Mouse (Mus musculus) lung, postnatal 0 days (tissue): ENCODE results near the gene Mast4. TPM values are rescaled to one million over a fixed set of nuclear protein-coding genes. Genes with fewer than 3 reads are reported as not detected.

Source experiments
- ATAC-seq: fragments of 200-750 bp; cut with Nextera tagmentation; 2 replicates; pipeline ENCODE4 v1.8.0; 2017; ENCODE audit warnings: moderate library complexity
- DNase-seq: peaks from one replicate; pipeline ENCODE4 v3.0.0-alpha.2; 2016; ENCODE audit warnings: low spot score
- H3K27ac ChIP-seq: fragments of 300-500 bp; sonication (generic); 2 replicates; pipeline ENCODE4 v1.5.1; 2014; ENCODE audit warnings: antibody characterized with exemption, mild to moderate bottlenecking, low read length, mixed read lengths
- H3K27me3 ChIP-seq: fragments of 300-500 bp; sonication (generic); replicated peaks from 2 replicates; pipeline ENCODE4 v1.6.1; 2014; ENCODE audit warnings: low read length, mixed read lengths; ENCODE audit not compliant: insufficient read depth
- H3K36me3 ChIP-seq: fragments of 300-500 bp; sonication (generic); 2 replicates; pipeline ENCODE4 v1.6.1; 2014; ENCODE audit warnings: low read length, mixed read lengths; ENCODE audit not compliant: insufficient read depth
- H3K4me1 ChIP-seq: fragments of 300-500 bp; sonication (generic); 2 replicates; pipeline ENCODE4 v1.6.1; 2014; ENCODE audit warnings: antibody characterized with exemption, low read depth, low read length, mixed read lengths; ENCODE audit not compliant: insufficient read depth
- H3K4me2 ChIP-seq: fragments of 300-500 bp; sonication (generic); replicated peaks from 2 replicates; pipeline ENCODE4 v1.6.1; 2014; ENCODE audit warnings: low read depth, mild to moderate bottlenecking, low read length, moderate library complexity, mixed read lengths
- H3K4me3 ChIP-seq: fragments of 300-500 bp; sonication (generic); 2 replicates; pipeline ENCODE4 v1.5.1; 2014; ENCODE audit warnings: low read depth, low read length
- H3K9ac ChIP-seq: fragments of 300-500 bp; sonication (generic); replicated peaks from 2 replicates; pipeline ENCODE4 v1.6.1; 2014; ENCODE audit warnings: low read depth, mild to moderate bottlenecking
- H3K9me3 ChIP-seq: fragments of 300-500 bp; sonication (generic); 2 replicates; pipeline ENCODE4 v1.6.1; 2016; ENCODE audit warnings: low read length, mixed read lengths
- CTCF ChIP-seq: IDR thresholded peaks from 2 replicates; pipeline ENCODE4 v1.5.1; 2016; ENCODE audit warnings: antibody characterized with exemption, mild to moderate bottlenecking
- EP300 ChIP-seq: IDR thresholded peaks from 2 replicates; pipeline ENCODE4 v1.6.1; 2016; ENCODE audit warnings: antibody characterized with exemption, mild to moderate bottlenecking, control low read depth
- WGBS: fragments of 180-500 bp; shearing (Covaris S2); extraction: QIAGEN DNeasy Blood & Tissue Kit; methylation state at CpG from one replicate; pipeline ENCODE4 v1.1.7; 2014; 5-methylcytosine and 5-hydroxymethylcytosine counted together
- polyA plus RNA-seq: library from polyadenylated mRNA; unstranded; fragments of >200 nt; fragmentation: Nextera tagmentation; extraction: Ambion mirVana; gene quantifications from 2 replicates; pipeline ENCODE4 v1.2.1, GENCODE M21; 2015

Gene Mast4
- polyA plus RNA-seq, 1 experiment from 2014 or later, result 15.5 TPM

DNA sequence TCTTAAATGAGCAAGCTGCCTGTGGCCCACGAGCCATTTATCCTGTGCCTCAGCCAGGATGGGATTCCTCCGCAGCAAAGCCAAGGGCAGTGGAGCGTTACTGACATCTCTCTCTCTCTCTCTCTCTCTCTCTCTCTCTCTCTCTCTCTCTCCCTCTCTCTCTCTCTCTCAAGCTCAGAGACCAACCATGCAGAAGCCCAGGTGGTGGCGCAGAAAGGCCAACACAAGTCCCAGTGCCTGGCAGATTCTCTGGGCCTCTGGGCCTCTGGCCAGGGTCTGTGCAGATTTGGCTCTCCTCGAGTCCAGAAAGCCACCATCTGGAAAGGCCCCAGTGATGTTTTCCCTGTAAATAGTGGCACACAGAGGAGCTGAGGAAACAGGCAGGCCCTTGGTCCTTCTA is 220.0 kb downstream of the Mast4 start:
- no peak overlapping the region for H3K4me2 ChIP-seq
- H3K27me3 ChIP-seq, result no peaks in the 10 kb centered on the region
- H3K36me3 ChIP-seq, result no peaks in the 10 kb centered on the region
- TF ChIP-seq CTCF (no peak), EP300 (no peak)
- DNase-seq (peak; percentile 27), ATAC-seq (peak; percentile 43)
- 42% methylated on average over 5 of the region's 5 CpGs for WGBS
- no peaks in the 10 kb centered on the region for H3K4me1 ChIP-seq
- no peak overlapping the region for H3K27ac ChIP-seq
- no peaks in the 10 kb centered on the region for H3K9me3 ChIP-seq
- no peak overlapping the region for H3K4me3 ChIP-seq
- no peak overlapping the region for H3K9ac ChIP-seq

DNA sequence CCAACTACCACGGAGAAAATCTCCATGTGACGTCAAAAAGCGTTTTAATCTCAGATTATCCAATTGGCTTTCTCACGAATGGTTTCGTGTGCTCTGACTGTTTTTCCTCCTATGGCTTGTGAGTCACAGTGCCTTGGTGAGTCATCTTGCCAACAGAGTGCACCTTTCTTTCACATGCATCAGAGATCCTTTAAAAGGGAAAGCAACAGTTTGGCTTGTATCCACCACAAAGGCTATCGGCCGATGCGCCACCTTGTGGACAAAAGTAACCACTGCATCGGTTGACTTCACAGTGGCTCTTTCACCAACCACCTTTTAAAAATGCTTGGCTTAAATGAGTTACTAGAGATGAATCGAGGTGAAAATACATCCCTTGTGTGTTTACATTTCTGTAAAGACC is 224.4 kb downstream of the Mast4 start:
- H3K27ac ChIP-seq, result no peak overlapping the region
- ATAC-seq, result peak; percentile 80
- TF ChIP-seq CTCF (peak; percentile 95), EP300 (no peak)

DNA sequence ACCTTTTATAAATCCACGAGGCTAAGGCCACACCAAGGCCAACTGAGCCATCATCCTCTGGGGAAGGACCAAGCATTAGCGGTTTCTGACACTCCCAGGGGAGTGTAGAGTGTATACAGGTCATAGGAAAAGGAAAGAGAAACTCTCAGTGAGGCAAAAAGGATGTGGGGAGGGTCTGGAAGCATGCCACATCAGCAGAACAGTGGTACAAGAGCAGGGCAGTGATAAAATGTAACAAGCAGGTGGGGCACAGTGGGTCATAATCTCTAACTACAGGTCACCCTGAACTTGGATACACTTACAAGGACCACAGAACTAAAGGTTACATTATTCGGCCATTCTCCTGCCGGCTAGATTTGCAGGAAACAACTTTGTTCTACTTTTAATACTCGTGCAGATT is 226.9 kb downstream of the Mast4 start:
- Histone ChIP-seq H3K4me2 (no peak overlapping the region), H3K27ac (no peak overlapping the region), H3K4me3 (no peak overlapping the region), H3K36me3 (no peaks in the 10 kb centered on the region), H3K27me3 (no peaks in the 10 kb centered on the region), H3K9me3 (no peaks in the 10 kb centered on the region), H3K9ac (no peak overlapping the region), H3K4me1 (no peaks in the 10 kb centered on the region)
- WGBS, result 80% methylated on average over 5 of the region's 5 CpGs
- TF ChIP-seq EP300 (no peak), CTCF (no peak)
- DNase-seq, result no peak
- no peak for ATAC-seq

More for the DNA sequence above, 224.4 kb downstream of the Mast4 start:
- DNase-seq, result peak; percentile 93
- Histone ChIP-seq H3K4me3 (no peak overlapping the region), H3K27me3 (no peaks in the 10 kb centered on the region), H3K4me2 (no peak overlapping the region), H3K9me3 (no peaks in the 10 kb centered on the region), H3K36me3 (no peaks in the 10 kb centered on the region), H3K4me1 (no peaks in the 10 kb centered on the region), H3K9ac (no peak overlapping the region)
- 24% methylated on average over 10 of the region's 10 CpGs for WGBS

DNA sequence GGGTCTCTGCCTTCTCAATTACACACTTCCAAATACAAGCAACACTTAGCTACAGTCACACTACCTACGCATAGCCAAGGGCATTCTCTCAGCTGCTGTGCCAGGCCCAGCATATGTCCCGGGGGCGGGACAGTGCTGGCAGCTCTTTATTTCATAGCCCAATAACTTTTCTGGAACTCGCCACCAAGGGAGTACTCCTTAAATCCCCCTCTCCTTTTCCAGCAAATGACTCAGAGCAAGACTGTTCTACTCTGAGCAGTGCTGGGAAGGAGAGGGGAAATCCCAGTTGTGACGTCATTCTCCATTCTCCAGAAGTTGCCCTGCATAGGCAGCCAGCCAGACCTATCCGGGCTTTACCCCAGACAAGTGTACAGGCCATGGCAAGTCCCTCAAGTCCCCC is 231.7 kb downstream of the Mast4 start:
- Histone ChIP-seq H3K4me2 (no peak overlapping the region), H3K9ac (no peak overlapping the region), H3K27me3 (no peaks in the 10 kb centered on the region), H3K4me1 (no peaks in the 10 kb centered on the region), H3K9me3 (no peaks in the 10 kb centered on the region), H3K4me3 (no peak overlapping the region), H3K36me3 (no peaks in the 10 kb centered on the region), H3K27ac (no peak overlapping the region)
- 72% methylated on average over 6 of the region's 6 CpGs for WGBS
- TF ChIP-seq CTCF, result no peak
- TF ChIP-seq EP300, result no peak
- ATAC-seq, result peak; percentile 75
- peak; percentile 50 for DNase-seq

GRCm38 (mm10) chr13:103096346-103097150 is 237.7 kb downstream of the Mast4 start:
- DNase-seq (peak; percentile 84), ATAC-seq (peak; percentile 96)
- Histone ChIP-seq H3K4me3 (peak overlapping the region; percentile 40), H3K4me1 (0 out of 2 replicates have a peak, but pooled peaks cover 2% of the 10 kb centered on the region), H3K27ac (peak overlapping the region; percentile 35; the same call in 1 of the 2 replicates), H3K9ac (0 out of 2 replicates have a peak overlapping the region, but pooled peaks have one; percentile 34), H3K9me3 (no peaks in the 10 kb centered on the region), H3K27me3 (no peaks in the 10 kb centered on the region), H3K36me3 (no peaks in the 10 kb centered on the region), H3K4me2 (peak overlapping the region; percentile 70)
- TF ChIP-seq EP300 (no peak), CTCF (peak; percentile 56)
- 1% methylated on average over 28 of the region's 28 CpGs for WGBS

DNA sequence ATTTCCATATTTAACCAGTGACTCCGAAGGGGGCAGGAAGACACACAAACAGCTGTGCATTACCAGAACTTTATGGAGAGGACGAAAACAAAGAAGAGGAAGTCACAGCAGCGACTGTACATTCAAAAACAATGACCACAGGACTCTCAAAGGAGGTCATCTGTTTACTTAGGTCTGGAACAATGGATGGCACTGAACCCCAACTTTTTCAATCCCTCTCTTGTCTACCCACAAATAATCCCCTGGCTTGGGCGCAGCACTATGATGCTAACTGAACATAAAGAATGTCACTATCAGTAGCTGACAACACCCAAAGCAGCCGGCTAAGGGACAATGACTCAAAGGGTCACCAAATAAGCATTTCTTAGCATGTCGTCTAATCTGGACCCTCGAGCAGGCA is 238.8 kb downstream of the Mast4 start:
- Histone ChIP-seq H3K4me2 (peak overlapping the region; percentile 70), H3K4me3 (peak overlapping the region; percentile 40), H3K27me3 (no peaks in the 10 kb centered on the region), H3K9ac (no peak overlapping the region), H3K9me3 (no peaks in the 10 kb centered on the region), H3K36me3 (no peaks in the 10 kb centered on the region), H3K27ac (peak overlapping the region; percentile 35; the same call in 1 of the 2 replicates), H3K4me1 (0 out of 2 replicates have a peak, but pooled peaks cover 2% of the 10 kb centered on the region)
- 57% methylated on average over 7 of the region's 7 CpGs for WGBS
- TF ChIP-seq EP300 (no peak), CTCF (no peak)
- ATAC-seq (peak; percentile 24; the same call in 1 of the 2 replicates), DNase-seq (peak; percentile 40)
